Mouse (Mus musculus) C2C12 (cell line): ENCODE measurements around the gene Ubtd2. TPM values are rescaled to one million over a fixed set of nuclear protein-coding genes. Genes with fewer than 3 reads are reported as not detected.

ENCODE experiments used
- H3K27me3 ChIP-seq: one replicate; pipeline ENCODE4 v1.6.1; 2011; ENCODE audit not compliant: control insufficient read depth, insufficient read depth, insufficient read length
- H3K36me3 ChIP-seq: one replicate; pipeline ENCODE4 v1.6.1; 2011; ENCODE audit not compliant: control insufficient read depth, insufficient read depth
- H3K4me3 ChIP-seq: one replicate; pipeline ENCODE4 v1.5.1; 2011; ENCODE audit warnings: mild to moderate bottlenecking, control low read depth; ENCODE audit not compliant: poor library complexity, insufficient read depth, severe bottlenecking
- H3K79me2 ChIP-seq: one replicate; pipeline ENCODE4 v1.6.1; 2011; ENCODE audit not compliant: control insufficient read depth, insufficient read depth
- H3K79me3 ChIP-seq: one replicate; pipeline ENCODE4 v1.6.1; 2011; ENCODE audit warnings: low read depth, control low read depth
- H3ac ChIP-seq: one replicate; pipeline ENCODE3; 2011; ENCODE audit warnings: low read depth; ENCODE audit not compliant: control insufficient read depth, insufficient read length
- CEBPB ChIP-seq: IDR thresholded peaks from one replicate; pipeline ENCODE4 v1.6.1; 2011; ENCODE audit warnings: low read depth, mild to moderate bottlenecking, control low read depth, moderate library complexity
- CTCF ChIP-seq: IDR thresholded peaks from one replicate; pipeline ENCODE4 v1.5.1; 2011; ENCODE audit not compliant: control insufficient read depth, insufficient read depth, insufficient read length
- FOSL1 ChIP-seq: IDR thresholded peaks from one replicate; pipeline ENCODE4 v1.8.0; 2011; ENCODE audit warnings: mild to moderate bottlenecking, low read length; ENCODE audit not compliant: poor library complexity, insufficient read depth, severe bottlenecking
- MAX ChIP-seq: IDR thresholded peaks from one replicate; pipeline ENCODE4 v1.6.1; 2011; ENCODE audit warnings: mild to moderate bottlenecking, control low read depth
- MYOD1 ChIP-seq: IDR thresholded peaks from one replicate; pipeline ENCODE4 v1.6.1; 2011; ENCODE audit warnings: low read depth; ENCODE audit not compliant: control insufficient read depth, insufficient read length
- MYOG ChIP-seq: IDR thresholded peaks from one replicate; pipeline ENCODE4 v1.6.1; 2011; ENCODE audit not compliant: control insufficient read depth, insufficient read length; ENCODE audit errors: extremely low read depth
- USF1 ChIP-seq: IDR thresholded peaks from one replicate; pipeline ENCODE4 v1.6.1; 2011; ENCODE audit warnings: low read depth, mild to moderate bottlenecking, control low read depth, moderate library complexity
- polyA plus RNA-seq: library from polyadenylated mRNA; unstranded; fragments of >200 nt; fragmentation: generic; extraction: Trizol; gene quantifications from one replicate; pipeline ENCODE4 v1.2.1, GENCODE M21; 2012; ENCODE audit warnings: missing spikeins

Gene Ubtd2
- polyA plus RNA-seq, 1 experiment, result 14.3 TPM

DNA sequence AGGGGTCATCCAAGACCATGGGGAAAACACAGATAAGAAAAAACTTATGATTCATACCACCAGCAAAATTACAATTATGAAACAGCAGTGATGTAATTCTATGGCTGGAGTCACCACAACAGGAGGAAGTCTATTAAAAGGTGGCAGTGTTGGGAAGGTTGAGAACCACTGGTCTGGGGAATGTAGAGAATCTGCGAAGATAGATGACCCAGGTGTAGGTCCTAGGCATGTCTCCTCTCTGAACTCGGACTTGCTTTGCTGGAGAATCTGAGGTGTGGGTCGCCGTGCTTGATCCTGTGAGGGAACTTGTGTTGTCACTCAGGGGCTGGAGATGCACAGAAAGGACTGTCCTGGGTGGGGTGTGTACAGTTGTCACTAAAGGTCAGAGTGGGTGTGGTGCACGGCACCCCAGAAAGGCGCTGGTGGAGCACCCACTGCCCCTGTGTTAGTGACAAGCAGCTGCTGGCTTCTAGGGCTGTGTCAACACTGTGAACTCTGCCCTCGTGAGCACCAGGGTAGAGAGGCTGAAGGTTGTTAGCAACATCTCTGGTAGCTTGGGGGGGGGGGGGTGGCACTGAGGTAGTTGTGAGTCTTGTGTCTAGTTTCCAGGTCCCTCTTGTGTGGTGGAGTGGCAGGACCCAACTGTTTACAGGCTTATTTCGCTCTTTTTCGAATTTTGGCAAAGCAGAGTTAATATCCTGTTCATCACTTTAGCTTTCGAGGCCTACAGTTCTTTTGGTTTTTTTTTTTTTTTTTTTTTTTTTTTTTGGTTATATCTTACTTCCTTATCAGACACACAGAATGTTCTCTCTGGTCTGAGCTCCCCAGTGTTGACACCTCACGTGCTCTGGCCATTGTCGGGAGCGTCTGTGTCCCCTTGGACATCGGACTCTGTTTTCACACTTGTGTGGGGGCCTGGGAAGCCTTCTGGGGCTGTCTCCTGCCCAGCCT, 99.2 kb downstream of the Ubtd2 start:
- no peak overlapping the region for H3ac ChIP-seq
- H3K79me2 ChIP-seq, result peaks cover 61% of the 10 kb centered on the region
- H3K27me3 ChIP-seq, result no peaks in the 10 kb centered on the region
- TF ChIP-seq CTCF, result no peak
- TF ChIP-seq CEBPB, result peak; percentile 9
- no peak for TF ChIP-seq FOSL1
- no peak for TF ChIP-seq USF1
- H3K4me3 ChIP-seq, result no peak overlapping the region
- peaks cover 20% of the 10 kb centered on the region for H3K79me3 ChIP-seq
- peaks cover 31% of the 10 kb centered on the region for H3K36me3 ChIP-seq

DNA sequence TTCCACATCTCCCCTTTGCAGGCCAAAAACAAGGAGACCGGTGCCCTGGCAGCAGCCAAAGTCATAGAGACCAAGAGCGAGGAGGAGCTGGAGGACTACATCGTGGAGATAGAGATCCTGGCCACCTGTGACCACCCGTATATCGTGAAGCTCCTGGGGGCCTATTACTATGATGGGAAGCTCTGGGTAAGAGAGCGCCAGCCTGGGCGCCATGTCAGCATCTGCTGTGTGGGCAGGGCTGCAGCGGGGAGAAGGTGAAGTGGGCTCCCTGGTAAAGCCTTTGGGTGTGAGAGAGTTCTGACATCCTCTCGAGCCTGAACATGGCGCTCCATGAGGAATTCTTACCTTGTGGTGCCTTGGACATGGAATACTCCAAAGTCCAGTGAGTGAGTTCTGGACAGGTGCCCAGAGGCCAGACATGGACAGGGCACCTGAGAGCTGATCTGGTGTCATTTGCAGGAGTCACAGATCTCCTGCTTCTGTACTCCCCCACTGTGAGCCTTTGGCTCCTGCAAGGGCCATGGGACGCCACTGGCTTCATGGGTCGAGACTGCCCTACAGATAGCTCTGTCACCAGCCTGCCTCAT, 100.0 kb downstream of the Ubtd2 start:
- Histone ChIP-seq H3K79me3 (peaks cover 22% of the 10 kb centered on the region), H3K36me3 (peaks cover 31% of the 10 kb centered on the region), H3K27me3 (no peaks in the 10 kb centered on the region), H3K79me2 (peaks cover 67% of the 10 kb centered on the region), H3K4me3 (no peak overlapping the region), H3ac (no peak overlapping the region)
- no peak for TF ChIP-seq MYOG
- no peak for TF ChIP-seq MYOD1
- no peak for TF ChIP-seq MAX
- no peak for TF ChIP-seq USF1
- TF ChIP-seq CTCF, result no peak
- no peak for TF ChIP-seq FOSL1

DNA sequence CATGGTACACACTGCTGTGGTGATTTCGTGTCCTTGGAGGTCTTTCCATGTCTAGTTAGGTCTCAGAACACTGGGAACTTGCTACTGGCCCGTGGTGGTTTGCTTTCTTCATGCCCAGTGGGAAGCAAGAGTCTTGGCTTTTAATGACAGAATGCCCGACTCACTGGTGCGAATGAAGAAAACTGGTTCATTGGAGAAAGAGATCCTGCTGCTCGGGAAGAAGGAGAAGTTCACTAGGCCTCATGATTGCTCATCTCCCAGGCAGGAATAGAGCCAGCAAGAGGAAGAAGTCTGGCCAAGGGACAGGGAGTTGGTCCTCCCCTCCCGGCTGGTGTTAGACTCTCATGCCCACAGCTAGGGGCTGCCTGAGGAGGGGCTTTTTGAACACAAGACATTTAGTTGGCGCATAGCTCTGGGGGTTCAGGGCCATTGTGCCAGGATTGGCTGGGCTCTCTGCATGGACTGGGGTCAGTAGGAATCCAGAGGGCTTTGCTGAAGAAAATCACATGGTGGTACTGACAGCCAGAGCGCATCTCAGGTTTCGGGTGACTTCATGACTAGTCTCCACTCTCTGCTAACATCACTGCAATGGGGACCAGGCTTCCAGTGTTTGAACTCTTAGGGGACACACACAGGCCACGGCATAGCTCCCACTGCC, 101.3 kb downstream of the Ubtd2 start:
- Histone ChIP-seq H3K79me2 (peaks cover 66% of the 10 kb centered on the region), H3K36me3 (peaks cover 31% of the 10 kb centered on the region), H3ac (no peak overlapping the region), H3K4me3 (no peak overlapping the region), H3K27me3 (no peaks in the 10 kb centered on the region), H3K79me3 (peaks cover 19% of the 10 kb centered on the region)
- TF ChIP-seq FOSL1 (no peak), MYOD1 (no peak), MAX (no peak), CTCF (no peak), MYOG (no peak), CEBPB (no peak), USF1 (no peak)

GRCm38 (mm10) chr11:32558026-32558425, 102.9 kb downstream of the Ubtd2 start:
- peaks cover 40% of the 10 kb centered on the region for H3K36me3 ChIP-seq
- H3K27me3 ChIP-seq, result no peaks in the 10 kb centered on the region
- peaks cover 16% of the 10 kb centered on the region for H3K79me3 ChIP-seq
- no peak overlapping the region for H3ac ChIP-seq
- H3K79me2 ChIP-seq, result peaks cover 66% of the 10 kb centered on the region
- H3K4me3 ChIP-seq, result no peak overlapping the region
- TF ChIP-seq FOSL1 (no peak), MYOG (no peak), USF1 (no peak), CTCF (no peak), MAX (no peak), MYOD1 (no peak), CEBPB (no peak)

DNA sequence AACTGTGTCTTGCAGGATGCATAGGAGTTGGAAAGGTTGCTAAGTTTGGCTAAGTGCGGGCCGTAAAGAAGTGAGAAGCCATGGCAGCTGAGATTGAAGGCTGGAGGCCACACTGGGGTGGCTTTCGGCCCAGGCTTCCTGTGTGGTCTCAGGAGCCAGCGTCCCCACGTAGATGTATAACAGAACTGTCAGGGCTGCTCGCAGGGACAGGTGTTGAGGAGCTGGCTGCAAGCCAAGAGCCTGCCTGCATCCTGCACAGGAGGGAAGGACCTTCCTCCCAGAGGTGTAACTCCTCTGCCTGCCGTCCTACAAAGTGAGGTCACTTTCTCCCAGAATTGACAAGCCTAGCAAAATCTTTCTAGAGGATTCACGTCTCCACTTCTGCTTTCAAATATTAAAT, 103.5 kb downstream of the Ubtd2 start:
- TF ChIP-seq CEBPB, result no peak
- TF ChIP-seq FOSL1, result no peak
- no peak for TF ChIP-seq MAX
- TF ChIP-seq CTCF, result no peak
- TF ChIP-seq USF1, result no peak
- TF ChIP-seq MYOG, result no peak
- no peak for TF ChIP-seq MYOD1
- Histone ChIP-seq H3ac (no peak overlapping the region), H3K27me3 (no peaks in the 10 kb centered on the region), H3K36me3 (peaks cover 42% of the 10 kb centered on the region), H3K4me3 (no peak overlapping the region), H3K79me3 (peaks cover 13% of the 10 kb centered on the region), H3K79me2 (peaks cover 62% of the 10 kb centered on the region)
